Mouse (Mus musculus) hindbrain, embryonic 12.5 days (tissue): ENCODE measurements around the gene Zfp641. TPM values are rescaled to one million over a fixed set of nuclear protein-coding genes. Genes with fewer than 3 reads are reported as not detected.

ENCODE experiments used
- polyA plus RNA-seq: library from polyadenylated mRNA; unstranded; fragments of >200 nt; fragmentation: Nextera tagmentation; extraction: Ambion mirVana; gene quantifications from 2 replicates; pipeline ENCODE4 v1.2.1, GENCODE M21; 2016

Gene Zfp641
- polyA plus RNA-seq, 1 experiment from 2014 or later, result 3.0 TPM

Other genes starting within 250 kb of the Zfp641 start
- gene Pfkm, start 203.6 kb downstream of the Zfp641 start, polyA plus RNA-seq, result 53.4 TPM in 2 replicates
- 38.7 and 39.1 TPM in 2 replicates for gene Senp1, start 202.4 kb downstream of the Zfp641 start, polyA plus RNA-seq
- 45.1 and 49.3 TPM in 2 replicates for gene Asb8, start 130.5 kb downstream of the Zfp641 start, polyA plus RNA-seq
- 24.7 and 26.7 TPM in 2 replicates for gene Ccdc184, start 129.0 kb downstream of the Zfp641 start, polyA plus RNA-seq
- not detected in 2 replicates for gene Olfr288, start 100.6 kb downstream of the Zfp641 start, polyA plus RNA-seq
- gene Gm44579, start 75.2 kb downstream of the Zfp641 start, polyA plus RNA-seq, result not detected in 2 replicates
- not detected in 2 replicates for gene Olfr287, start 75.1 kb downstream of the Zfp641 start, polyA plus RNA-seq
- gene Olfr286, start 61.7 kb downstream of the Zfp641 start, polyA plus RNA-seq, result not detected in 2 replicates
- gene H1fnt, start 38.9 kb downstream of the Zfp641 start, polyA plus RNA-seq, result not detected in 2 replicates
- not detected in 2 replicates for gene Olfr285, start 21.2 kb upstream of the Zfp641 start, polyA plus RNA-seq
- gene Olfr284, start 44.8 kb upstream of the Zfp641 start, polyA plus RNA-seq, result not detected in 2 replicates
- not detected in 2 replicates for gene Olfr283, start 84.8 kb upstream of the Zfp641 start, polyA plus RNA-seq
- not detected in 2 replicates for gene Olfr282, start 135.1 kb upstream of the Zfp641 start, polyA plus RNA-seq
- gene Olfr281, start 156.4 kb upstream of the Zfp641 start, polyA plus RNA-seq, result not detected in 2 replicates
- gene OR5BS1P, start 173.7 kb upstream of the Zfp641 start, polyA plus RNA-seq, result not detected in 2 replicates
- gene Lalba, start 186.6 kb upstream of the Zfp641 start, polyA plus RNA-seq, result not detected in 2 replicates
- gene Olfr279, start 196.2 kb upstream of the Zfp641 start, polyA plus RNA-seq, result not detected in 2 replicates
- 166 and 167 TPM in 2 replicates for gene Kansl2, start 238.1 kb upstream of the Zfp641 start, polyA plus RNA-seq